Mouse (Mus musculus) hindbrain, postnatal 0 days (tissue): ENCODE measurements around the gene Nup93. TPM values are rescaled to one million over a fixed set of nuclear protein-coding genes. Genes with fewer than 3 reads are reported as not detected.

ENCODE experiments used
- ATAC-seq: fragments of 200-750 bp; cut with Nextera tagmentation; 2 replicates; pipeline ENCODE4 v1.8.0; 2017; ENCODE audit warnings: mild to moderate bottlenecking, moderate TSS enrichment, moderate library complexity
- DNase-seq: peaks from one replicate; pipeline ENCODE4 v3.0.0-alpha.2; 2015; ENCODE audit warnings: low spot score
- H3K27ac ChIP-seq: fragments of 300-500 bp; sonication (generic); 2 replicates; pipeline ENCODE4 v1.5.1; 2014; ENCODE audit warnings: mild to moderate bottlenecking
- H3K27me3 ChIP-seq: fragments of 300-500 bp; sonication (generic); 2 replicates; pipeline ENCODE4 v1.6.1; 2014; ENCODE audit warnings: low read length, mixed read lengths; ENCODE audit not compliant: insufficient read depth
- H3K36me3 ChIP-seq: fragments of 300-500 bp; sonication (generic); 2 replicates; pipeline ENCODE4 v1.6.1; 2014; ENCODE audit warnings: low read length, mixed read lengths; ENCODE audit not compliant: insufficient read depth
- H3K4me1 ChIP-seq: fragments of 300-500 bp; sonication (generic); 2 replicates; pipeline ENCODE4 v1.6.1; 2014; ENCODE audit warnings: antibody characterized with exemption, low read length, mixed read lengths; ENCODE audit not compliant: insufficient read depth
- H3K4me2 ChIP-seq: fragments of 300-500 bp; sonication (generic); 2 replicates; pipeline ENCODE4 v1.6.1; 2014; ENCODE audit warnings: low read depth, mild to moderate bottlenecking, low read length, moderate library complexity, mixed read lengths
- H3K4me3 ChIP-seq: fragments of 300-500 bp; sonication (generic); 2 replicates; pipeline ENCODE4 v1.5.1; 2014; ENCODE audit warnings: low read length
- H3K9ac ChIP-seq: fragments of 300-500 bp; sonication (generic); replicated peaks from 2 replicates; pipeline ENCODE4 v1.6.1; 2014; ENCODE audit warnings: mild to moderate bottlenecking, low read length, moderate library complexity, mixed read lengths
- H3K9me3 ChIP-seq: fragments of 300-500 bp; sonication (generic); 2 replicates; pipeline ENCODE4 v1.6.1; 2016; ENCODE audit warnings: low read length, mixed read lengths
- CTCF ChIP-seq: IDR thresholded peaks from 2 replicates; pipeline ENCODE4 v1.5.1; 2016; ENCODE audit warnings: antibody characterized with exemption, control low read depth, low read depth
- WGBS: fragments of 180-500 bp; shearing (Covaris S2); extraction: QIAGEN DNeasy Blood & Tissue Kit; methylation state at CpG from one replicate; pipeline ENCODE4 v1.1.7; 2014; 5-methylcytosine and 5-hydroxymethylcytosine counted together
- polyA plus RNA-seq: library from polyadenylated mRNA; unstranded; fragments of >200 nt; fragmentation: Nextera tagmentation; extraction: Ambion mirVana; gene quantifications from 2 replicates; pipeline ENCODE4 v1.2.1, GENCODE M21; 2015
- total RNA-seq: library from RNA; depleted of rRNA; stranded (reverse); fragments of >200 nt; gene quantifications from 2 replicates; pipeline ENCODE4 v1.2.3, GENCODE M21; 2014

The Nup93 gene
- total and polyA plus RNA-seq, 2 experiments from 2014 or later, result 33.1 to 44.8 TPM

DNA sequence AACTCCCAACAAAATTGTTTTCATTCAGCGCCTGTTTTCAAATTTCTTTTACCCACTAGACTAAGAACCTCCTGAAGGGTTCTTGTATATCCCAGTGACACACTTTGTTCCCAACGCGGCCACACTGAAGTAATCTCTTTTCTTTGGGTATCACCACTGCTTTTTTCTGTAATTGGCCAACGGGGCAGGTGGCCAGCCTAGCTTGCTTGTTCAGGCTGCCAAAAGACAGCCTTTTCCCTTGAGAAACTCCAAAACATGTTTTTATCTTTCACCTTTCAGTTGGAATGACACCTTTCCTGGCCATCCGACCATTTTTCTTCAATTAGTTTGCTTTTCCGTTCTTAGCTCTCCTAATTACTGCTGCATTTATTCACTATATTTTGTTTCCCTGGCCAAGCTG lies 545 bp upstream of the Nup93 start:
- Histone ChIP-seq H3K4me2 (peak overlapping the region; percentile 92), H3K9ac (peak overlapping the region; percentile 71; the same call in 1 of the 2 replicates), H3K36me3 (no peaks in the 10 kb centered on the region), H3K4me3 (peak overlapping the region; percentile 78), H3K9me3 (no peaks in the 10 kb centered on the region), H3K27ac (0 out of 2 replicates have a peak overlapping the region, but pooled peaks have one; percentile 36), H3K27me3 (no peaks in the 10 kb centered on the region), H3K4me1 (peaks cover 13% of the 10 kb centered on the region)
- ATAC-seq (no peak), DNase-seq (peak; percentile 15)
- WGBS, result 64% methylated on average over 6 of the region's 6 CpGs
- TF ChIP-seq CTCF, result no peak

DNA sequence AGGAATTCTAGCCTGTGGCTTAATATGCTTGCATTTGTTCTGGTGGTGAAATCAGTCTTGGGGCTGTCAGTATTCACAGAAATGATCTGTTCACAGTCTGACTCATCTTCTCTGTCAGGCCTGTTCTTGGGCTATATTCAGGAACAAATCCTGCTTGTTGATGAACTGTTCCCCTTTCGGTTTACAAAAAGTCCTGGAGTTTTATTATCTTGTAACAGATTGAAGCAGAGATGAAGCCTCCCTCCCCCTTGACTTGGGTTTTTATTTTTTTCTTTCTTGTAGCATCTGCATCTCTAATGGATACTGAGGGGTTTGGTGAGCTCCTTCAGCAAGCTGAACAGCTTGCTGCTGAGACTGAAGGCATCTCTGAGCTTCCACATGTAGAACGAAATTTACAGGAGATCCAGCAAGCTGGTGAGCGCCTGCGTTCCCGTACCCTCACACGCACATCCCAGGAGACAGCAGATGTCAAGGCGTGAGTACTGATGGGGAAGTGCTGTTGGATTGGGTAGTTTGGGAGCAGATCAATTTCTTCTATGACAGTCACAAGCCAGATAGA lies 13.1 kb downstream of the Nup93 start:
- Histone ChIP-seq H3K27me3 (no peaks in the 10 kb centered on the region), H3K4me2 (no peak overlapping the region), H3K4me1 (no peaks in the 10 kb centered on the region), H3K27ac (no peak overlapping the region), H3K9me3 (no peaks in the 10 kb centered on the region), H3K9ac (no peak overlapping the region), H3K36me3 (peaks cover 7% of the 10 kb centered on the region; the same call in 1 of the 2 replicates), H3K4me3 (no peak overlapping the region)
- ATAC-seq (no peak), DNase-seq (no peak)
- 88% methylated on average over 7 of the region's 7 CpGs for WGBS
- TF ChIP-seq CTCF, result no peak

DNA sequence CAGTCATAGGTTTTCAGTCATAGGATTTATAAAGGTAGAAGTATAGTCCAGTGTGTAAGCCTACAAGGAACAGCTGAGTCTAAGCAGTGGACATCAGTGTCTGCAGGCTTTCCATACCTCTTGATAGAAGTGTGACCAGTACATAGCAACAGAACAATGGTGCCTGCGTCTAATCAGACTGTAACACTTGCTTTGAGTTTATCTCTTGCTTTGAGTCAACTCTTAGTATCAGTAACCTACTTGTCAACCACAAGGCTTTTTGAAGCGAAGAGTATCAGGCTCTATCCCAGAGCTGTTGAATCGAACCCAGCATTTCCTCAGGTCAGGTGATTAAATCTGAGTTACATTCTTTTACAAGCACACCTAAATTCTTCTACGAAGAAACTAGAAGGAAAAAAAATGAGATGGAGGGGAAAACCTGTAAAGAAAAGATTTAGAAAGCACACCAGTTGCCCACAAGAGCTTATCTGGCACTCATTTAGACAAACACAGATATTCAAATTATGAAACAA lies 25.9 kb downstream of the Nup93 start:
- no peak for ATAC-seq
- Histone ChIP-seq H3K9me3 (no peaks in the 10 kb centered on the region), H3K27ac (no peak overlapping the region), H3K4me3 (no peak overlapping the region), H3K9ac (no peak overlapping the region), H3K27me3 (no peaks in the 10 kb centered on the region), H3K4me1 (no peaks in the 10 kb centered on the region), H3K4me2 (no peak overlapping the region), H3K36me3 (no peaks in the 10 kb centered on the region)
- TF ChIP-seq CTCF, result no peak
- 92% methylated on average over 4 of the region's 4 CpGs for WGBS
- no peak for DNase-seq

DNA sequence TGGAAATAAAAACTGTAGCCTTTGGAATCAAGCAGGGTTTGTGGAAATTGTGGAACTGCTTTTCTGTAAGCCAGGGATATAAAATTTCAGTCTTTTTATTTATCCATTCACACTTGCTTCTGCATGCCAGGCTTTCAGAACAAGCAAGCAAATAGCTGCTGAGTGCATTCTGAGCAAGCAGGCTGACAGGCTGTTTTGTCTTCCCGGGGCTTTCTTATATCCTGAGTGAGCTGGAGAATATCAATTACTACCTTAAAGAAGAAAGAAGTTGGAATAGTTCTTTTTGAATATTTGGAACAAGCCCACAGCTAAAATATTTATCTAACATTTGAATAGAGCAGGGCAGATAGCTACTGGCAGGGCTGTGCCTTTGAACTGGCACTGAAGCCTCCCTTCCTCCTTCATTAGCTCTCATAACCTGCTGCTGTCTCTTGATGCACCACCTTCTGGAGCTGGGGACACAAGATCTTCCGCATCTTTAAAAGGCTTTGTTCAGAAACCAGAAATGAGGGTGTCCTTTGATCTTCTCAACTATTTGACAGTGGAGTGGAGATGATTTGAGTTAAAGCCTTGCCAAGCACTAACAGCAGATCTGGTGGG lies 35.6 kb downstream of the Nup93 start:
- no peak for TF ChIP-seq CTCF
- peaks cover 4% of the 10 kb centered on the region; the same call in 1 of the 2 replicates for H3K4me1 ChIP-seq
- H3K36me3 ChIP-seq, result no peaks in the 10 kb centered on the region
- H3K9ac ChIP-seq, result no peak overlapping the region
- H3K9me3 ChIP-seq, result no peaks in the 10 kb centered on the region
- ATAC-seq (no peak), DNase-seq (peak; percentile 24)
- no peak overlapping the region for H3K4me2 ChIP-seq
- peak overlapping the region; percentile 41 for H3K27ac ChIP-seq
- H3K4me3 ChIP-seq, result no peak overlapping the region
- no peaks in the 10 kb centered on the region for H3K27me3 ChIP-seq
- 47% methylated on average over 2 of the region's 2 CpGs for WGBS

DNA sequence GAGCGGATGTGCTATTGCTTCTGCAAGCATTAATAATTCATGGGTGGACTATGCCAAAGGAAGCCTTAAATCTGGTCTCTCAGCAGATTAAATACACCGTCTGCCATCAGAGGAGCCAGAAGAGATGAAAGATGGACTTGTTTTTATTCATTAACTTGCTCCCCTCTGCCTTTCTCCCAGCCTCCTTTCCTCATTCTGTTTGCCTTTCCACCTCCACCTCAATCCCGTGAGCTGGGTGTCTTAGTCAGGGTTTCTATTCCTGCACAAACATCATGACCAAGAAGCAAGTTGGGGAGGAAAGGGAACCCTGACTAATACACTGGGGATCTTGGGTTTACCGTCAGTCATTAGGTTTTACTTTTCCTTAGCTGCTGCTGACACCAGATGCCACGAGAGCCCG lies 44.5 kb downstream of the Nup93 start:
- Histone ChIP-seq H3K27ac (no peak overlapping the region), H3K4me1 (no peaks in the 10 kb centered on the region), H3K4me3 (no peak overlapping the region), H3K36me3 (no peaks in the 10 kb centered on the region), H3K4me2 (no peak overlapping the region), H3K9ac (no peak overlapping the region), H3K27me3 (no peaks in the 10 kb centered on the region), H3K9me3 (no peaks in the 10 kb centered on the region)
- no peak for ATAC-seq
- TF ChIP-seq CTCF, result no peak
- DNase-seq, result no peak
- WGBS, result 68% methylated on average over 6 of the region's 6 CpGs

DNA sequence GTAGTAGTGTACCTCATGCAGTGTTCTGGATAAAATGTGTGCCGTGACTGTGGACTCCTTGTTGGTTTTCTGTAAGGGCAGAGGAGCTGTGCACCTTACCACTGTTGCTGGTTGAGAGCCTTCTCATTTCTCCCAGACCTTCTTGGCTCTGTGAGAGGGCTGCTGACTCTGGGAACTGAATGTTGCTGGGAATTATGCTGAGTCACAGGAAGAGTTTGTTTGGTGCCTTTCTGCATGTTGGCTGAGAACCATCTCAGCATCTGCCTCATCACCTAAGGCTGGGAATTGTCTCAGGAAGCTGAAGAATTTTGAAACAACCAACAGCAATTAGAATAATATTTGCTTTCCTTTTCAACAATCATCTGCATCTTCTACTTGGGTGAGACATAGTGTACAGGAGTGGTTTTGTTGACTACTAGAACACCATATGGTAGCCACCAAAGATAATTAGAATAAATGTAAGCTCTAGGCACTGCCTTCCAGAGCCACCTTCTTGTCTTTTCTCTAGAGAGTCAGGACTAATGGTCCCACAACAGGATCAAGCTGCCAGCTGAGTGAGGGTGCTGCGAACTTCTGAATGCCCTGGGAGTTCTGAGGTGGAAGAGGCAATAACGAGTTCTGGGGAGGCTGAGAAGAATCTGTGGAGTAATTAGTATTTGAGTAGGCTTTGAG lies 48.4 kb downstream of the Nup93 start:
- Histone ChIP-seq H3K36me3 (no peaks in the 10 kb centered on the region), H3K9ac (no peak overlapping the region), H3K4me2 (no peak overlapping the region), H3K4me1 (no peaks in the 10 kb centered on the region), H3K27me3 (no peaks in the 10 kb centered on the region), H3K27ac (no peak overlapping the region), H3K9me3 (no peaks in the 10 kb centered on the region), H3K4me3 (no peak overlapping the region)
- no peak for DNase-seq
- no peak for ATAC-seq
- 76% methylated on average over 3 of the region's 3 CpGs for WGBS
- TF ChIP-seq CTCF, result no peak
